Mouse (Mus musculus) erythroblast, adult 5-6 weeks (primary cell): ENCODE data around the gene Srsf7. TPM values are rescaled to one million over a fixed set of nuclear protein-coding genes. Genes with fewer than 3 reads are reported as not detected.
A peak's percentile ranks its signal among the peaks of the same experiment; 100 is the strongest.

ENCODE experiments used
- ATAC-seq: replicated peaks from 2 replicates; pipeline ENCODE4 v1.8.0; 2016; ENCODE audit warnings: moderate number of reproducible peaks, mild to moderate bottlenecking, moderate TSS enrichment, inconsistent platforms; ENCODE audit not compliant: poor library complexity, low FRiP score, severe bottlenecking
- total RNA-seq, 2 experiments: library from RNA; stranded (forward) in 1 of 2; stranded (reverse) in 1 of 2; fragments of 150-400 nt in 1 of 2; fragments of 200-764, 138-1000 nt in 1 of 2; gene quantifications; 2 replicates each; pipeline versions ENCODE4 v1.2.3 to v1.2.4; 2015 to 2017; ENCODE audit warnings: low replicate concordance in 2 of 2

The Srsf7 gene
- total RNA-seq, 2 experiments from 2014 or later = 90.9 to 116 TPM

DNA sequence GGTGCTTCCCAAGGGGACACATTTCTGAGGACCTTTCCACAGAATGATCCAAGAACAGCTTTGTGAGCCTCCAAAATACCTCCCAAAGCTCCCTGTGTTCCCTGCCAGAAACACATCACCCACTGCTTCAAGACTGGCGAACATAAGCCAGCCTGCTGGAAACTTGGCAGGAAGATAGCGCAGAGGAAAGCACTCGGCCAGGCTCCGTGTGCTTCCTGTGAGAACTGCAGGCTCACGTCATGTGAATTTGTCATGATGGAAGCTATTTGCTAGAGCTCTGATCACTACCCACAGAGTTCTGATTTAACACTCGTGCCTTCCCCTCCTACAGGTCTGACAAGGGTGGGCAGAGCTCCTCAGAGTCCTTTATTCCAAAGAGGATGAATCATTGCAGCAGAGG, 41.4 kb downstream of the Srsf7 start:
- no peak for ATAC-seq

DNA sequence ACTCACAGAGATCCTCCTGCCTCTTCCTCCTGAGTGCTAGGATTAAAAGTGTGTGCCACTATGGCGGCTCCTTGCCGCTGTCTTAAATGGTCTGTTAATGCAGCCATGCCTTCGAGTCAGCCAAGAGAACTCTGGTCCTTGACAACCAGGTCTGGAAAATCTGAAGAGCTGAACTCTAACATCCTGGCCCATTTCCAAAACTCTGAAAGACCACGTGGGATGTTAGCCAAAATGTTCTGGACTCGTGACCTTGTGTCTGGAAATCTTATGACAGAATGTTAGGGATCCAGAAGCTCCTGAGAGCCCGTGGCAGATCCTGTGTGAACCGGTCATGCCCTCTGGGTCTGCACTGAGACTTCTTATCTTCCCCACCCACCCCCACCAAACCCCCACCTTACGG, 43.1 kb downstream of the Srsf7 start:
- no peak for ATAC-seq

DNA sequence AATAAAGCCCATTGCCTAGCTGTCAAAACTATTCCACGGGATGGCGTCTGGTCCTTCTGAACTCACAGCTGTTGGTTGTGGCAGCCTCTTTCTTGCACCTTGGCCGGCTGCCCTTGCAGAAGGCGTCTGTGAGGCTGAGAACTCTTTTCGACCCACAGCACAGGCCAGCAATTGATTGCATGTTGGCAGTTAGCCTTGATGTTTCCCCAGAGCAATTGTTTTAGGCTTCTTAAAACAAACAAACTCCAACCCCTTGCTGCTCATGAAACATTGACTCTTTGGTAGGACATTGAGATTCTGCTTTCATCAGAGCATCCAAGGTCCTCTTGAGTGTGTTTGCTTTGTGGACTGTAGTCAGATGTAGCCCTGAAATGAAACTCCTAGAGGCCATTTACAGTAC, 46.7 kb downstream of the Srsf7 start:
- no peak for ATAC-seq

DNA sequence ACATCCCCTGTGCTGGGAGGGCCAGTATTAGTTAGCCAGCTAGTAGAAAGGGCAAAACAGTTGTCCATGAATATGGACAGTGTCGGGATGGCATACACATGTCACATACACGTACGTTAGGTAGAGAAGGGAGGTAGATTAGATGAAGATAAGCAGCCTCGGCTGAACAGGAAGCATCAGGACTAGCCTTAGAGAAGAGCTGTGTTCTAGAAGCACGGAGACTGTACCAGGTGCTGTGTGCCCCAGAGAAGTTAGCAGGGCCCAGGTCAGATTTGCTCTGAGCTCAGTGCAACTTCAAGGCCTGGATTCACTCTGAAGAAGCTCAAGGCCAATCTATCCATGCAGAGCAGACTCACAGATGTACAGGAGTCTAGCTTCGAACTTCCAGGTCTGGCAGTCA, 49.6 kb downstream of the Srsf7 start:
- no peak for ATAC-seq

DNA sequence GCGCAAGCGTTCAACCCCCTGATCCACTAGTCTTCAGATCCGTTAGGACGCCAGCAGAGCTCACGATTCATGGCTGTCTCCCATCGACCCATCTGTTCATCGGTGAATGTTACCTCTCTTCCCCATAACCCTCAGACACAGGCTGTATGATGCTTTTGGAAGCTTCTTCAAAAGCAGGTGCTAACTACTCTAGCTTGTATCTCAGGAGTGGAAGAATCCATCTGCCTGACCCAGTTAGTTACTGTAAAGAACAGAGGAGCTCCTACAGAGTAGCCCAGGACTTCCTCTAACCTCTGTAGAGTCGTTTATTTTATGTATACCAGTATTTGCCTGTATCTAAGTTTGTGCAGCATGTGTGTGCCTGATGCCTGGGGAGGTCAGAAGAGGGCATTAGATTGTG, 50.2 kb downstream of the Srsf7 start:
- no peak for ATAC-seq

DNA sequence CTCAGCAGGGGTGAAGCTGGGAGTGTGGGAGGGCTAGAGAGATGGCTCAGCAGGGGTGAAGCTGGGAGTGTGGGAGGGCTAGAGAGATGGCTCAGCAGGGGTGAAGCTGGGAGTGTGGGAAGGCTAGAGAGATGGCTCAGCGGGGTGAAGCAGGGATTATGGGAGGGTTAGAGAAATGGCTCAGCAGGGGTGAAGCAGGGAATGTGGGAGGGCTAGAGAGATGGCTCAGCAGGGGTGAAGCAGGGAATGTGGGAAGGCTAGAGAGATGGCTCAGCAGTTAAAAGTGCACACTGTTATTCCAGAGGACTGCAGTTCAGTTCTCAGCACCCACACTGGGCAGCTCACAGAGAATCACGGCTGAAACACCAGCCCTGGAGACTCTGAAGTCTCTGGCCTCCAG, 53.5 kb downstream of the Srsf7 start:
- peak; percentile 57; the same call in 1 of the 2 replicates for ATAC-seq

DNA sequence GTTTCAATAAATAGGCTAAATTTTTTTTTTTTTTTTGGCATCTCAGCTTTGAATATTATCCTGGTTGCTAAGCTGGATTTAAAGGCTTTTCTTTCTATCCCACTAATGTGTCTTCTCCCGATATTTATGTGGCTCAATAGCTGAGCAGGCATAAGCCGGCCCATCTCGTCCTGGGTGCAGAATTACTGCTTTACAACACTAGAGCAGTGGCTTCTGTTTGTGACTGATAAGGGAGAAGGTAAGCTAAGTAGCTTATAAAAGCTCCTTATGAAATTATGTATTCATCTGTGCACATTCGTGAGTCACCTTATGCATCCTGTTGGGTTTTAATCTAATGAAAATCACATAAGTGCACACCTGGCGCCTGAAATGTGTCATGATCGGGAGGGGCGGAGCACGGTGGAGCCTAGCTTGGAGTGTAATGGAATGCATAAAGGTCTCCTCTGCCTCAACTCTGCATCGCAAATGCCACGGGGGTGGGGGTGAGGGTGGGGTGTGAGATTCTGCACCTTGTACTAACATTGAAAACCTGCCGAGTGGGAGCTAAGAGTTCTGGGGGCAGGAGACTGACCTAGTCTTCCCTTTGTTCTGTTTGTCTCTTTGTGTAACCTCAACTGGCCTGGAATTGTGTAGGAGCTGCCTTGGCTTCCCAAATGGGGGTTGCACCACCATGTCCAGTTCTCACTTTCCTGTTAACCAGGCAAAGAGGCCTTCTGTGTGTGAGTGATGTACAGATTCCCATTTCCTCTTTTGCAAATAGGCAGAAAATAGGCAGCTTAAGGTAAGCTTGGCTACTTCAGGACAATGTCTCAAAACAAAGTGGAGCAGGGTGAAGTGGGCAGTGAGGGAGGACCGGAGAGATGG, 54.1 kb downstream of the Srsf7 start:
- no peak for ATAC-seq

DNA sequence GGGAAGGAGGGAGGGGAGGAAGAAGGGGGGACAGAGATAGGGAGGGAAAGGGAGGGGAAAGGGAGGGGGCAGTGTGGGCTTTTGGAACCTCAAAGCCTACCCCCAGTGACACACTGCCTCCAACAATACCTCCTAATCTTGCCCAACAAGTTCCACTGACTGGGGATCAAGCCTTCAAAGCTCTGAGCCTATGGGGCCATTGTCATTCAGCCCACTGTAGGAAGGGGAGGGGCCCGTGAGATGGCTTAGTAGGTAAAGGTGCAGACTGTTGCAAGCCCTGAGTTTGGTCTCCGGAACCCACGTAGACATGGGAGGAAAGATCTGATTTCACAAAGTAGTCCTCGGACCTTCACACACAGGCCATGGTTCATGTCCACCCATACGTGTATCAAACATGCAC, 55.8 kb downstream of the Srsf7 start:
- ATAC-seq = no peak

Other genes starting within 250 kb of the Srsf7 start
- 32.6 and 37.1 TPM in 2 replicates for gene Hnrnpll, start 145.0 kb downstream of the Srsf7 start, total RNA-seq (2015; ENCODE audit: low replicate concordance)
- gene Hnrnpll, start 145.0 kb downstream of the Srsf7 start, total RNA-seq (2017; ENCODE audit: low replicate concordance) = 24.6 and 31.1 TPM in 2 replicates
- 2.1 and 7.5 TPM in 2 replicates for gene Galm, start 79.8 kb downstream of the Srsf7 start, total RNA-seq (2015; ENCODE audit: low replicate concordance)
- gene Galm, start 79.8 kb downstream of the Srsf7 start, total RNA-seq (2017; ENCODE audit: low replicate concordance) = 0.84 and 1.7 TPM in 2 replicates
- gene Ttc39d, start 153 bp upstream of the Srsf7 start, total RNA-seq (2015; ENCODE audit: low replicate concordance) = not detected in 2 replicates
- not detected in 2 replicates for gene Ttc39d, start 153 bp upstream of the Srsf7 start, total RNA-seq (2017; ENCODE audit: low replicate concordance)
- gene Gemin6, start 17.1 kb upstream of the Srsf7 start, total RNA-seq (2015; ENCODE audit: low replicate concordance) = 2.9 and 5.6 TPM in 2 replicates
- gene Gemin6, start 17.1 kb upstream of the Srsf7 start, total RNA-seq (2017; ENCODE audit: low replicate concordance) = 1.8 and 12.3 TPM in 2 replicates
- not detected in 2 replicates for gene Morn2, start 82.9 kb upstream of the Srsf7 start, total RNA-seq (2015; ENCODE audit: low replicate concordance)
- gene Morn2, start 82.9 kb upstream of the Srsf7 start, total RNA-seq (2017; ENCODE audit: low replicate concordance) = 3.3 TPM in 1 of 2 replicates, not detected in the other
- 1.3 and 7.7 TPM in 2 replicates for gene Dhx57, start 83.2 kb upstream of the Srsf7 start, total RNA-seq (2015; ENCODE audit: low replicate concordance)
- 2.0 and 2.4 TPM in 2 replicates for gene Dhx57, start 83.2 kb upstream of the Srsf7 start, total RNA-seq (2017; ENCODE audit: low replicate concordance)
- not detected in 2 replicates for gene Arhgef33, start 100.1 kb upstream of the Srsf7 start, total RNA-seq (2015; ENCODE audit: low replicate concordance)
- gene Arhgef33, start 100.1 kb upstream of the Srsf7 start, total RNA-seq (2017; ENCODE audit: low replicate concordance) = not detected in 2 replicates
- not detected in 2 replicates for gene Gm10190, start 166.2 kb upstream of the Srsf7 start, total RNA-seq (2015; ENCODE audit: low replicate concordance)
- gene Gm10190, start 166.2 kb upstream of the Srsf7 start, total RNA-seq (2017; ENCODE audit: low replicate concordance) = not detected in 2 replicates